Mouse (Mus musculus): ENCODE results near the gene Bcl3. TPM values are rescaled to one million over a fixed set of nuclear protein-coding genes. Genes with fewer than 3 reads are reported as not detected.
"Not testable (repeated sequence)": the region's sequence is repeated elsewhere in the genome, so short reads cannot be mapped to it uniquely, and the experiment has no call there.

Bcl3 gene
- polyA plus RNA-seq, 2 experiments from 2014 or later: 16.0 to 20.5 TPM

DNA sequence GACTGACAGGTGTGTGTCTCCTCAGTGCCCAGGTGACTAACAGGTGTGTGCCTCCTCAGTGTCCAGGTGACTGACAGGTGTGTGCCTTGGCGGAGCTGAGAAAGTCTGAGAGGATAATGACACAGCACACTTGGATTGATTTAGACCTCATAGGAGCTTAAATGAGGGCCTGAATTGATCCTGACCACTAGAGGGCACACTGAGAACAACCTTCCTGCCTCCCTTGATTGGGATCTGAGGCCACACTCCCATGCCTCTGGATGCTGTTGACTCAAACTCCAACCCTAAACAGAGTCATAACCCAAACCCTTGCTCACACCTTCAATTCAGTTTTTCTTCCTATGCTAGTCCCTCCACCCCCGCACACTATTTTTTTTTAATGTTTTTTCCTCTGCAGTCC, 21.8 kb downstream of the Bcl3 start:
- ATAC-seq: no peak

DNA sequence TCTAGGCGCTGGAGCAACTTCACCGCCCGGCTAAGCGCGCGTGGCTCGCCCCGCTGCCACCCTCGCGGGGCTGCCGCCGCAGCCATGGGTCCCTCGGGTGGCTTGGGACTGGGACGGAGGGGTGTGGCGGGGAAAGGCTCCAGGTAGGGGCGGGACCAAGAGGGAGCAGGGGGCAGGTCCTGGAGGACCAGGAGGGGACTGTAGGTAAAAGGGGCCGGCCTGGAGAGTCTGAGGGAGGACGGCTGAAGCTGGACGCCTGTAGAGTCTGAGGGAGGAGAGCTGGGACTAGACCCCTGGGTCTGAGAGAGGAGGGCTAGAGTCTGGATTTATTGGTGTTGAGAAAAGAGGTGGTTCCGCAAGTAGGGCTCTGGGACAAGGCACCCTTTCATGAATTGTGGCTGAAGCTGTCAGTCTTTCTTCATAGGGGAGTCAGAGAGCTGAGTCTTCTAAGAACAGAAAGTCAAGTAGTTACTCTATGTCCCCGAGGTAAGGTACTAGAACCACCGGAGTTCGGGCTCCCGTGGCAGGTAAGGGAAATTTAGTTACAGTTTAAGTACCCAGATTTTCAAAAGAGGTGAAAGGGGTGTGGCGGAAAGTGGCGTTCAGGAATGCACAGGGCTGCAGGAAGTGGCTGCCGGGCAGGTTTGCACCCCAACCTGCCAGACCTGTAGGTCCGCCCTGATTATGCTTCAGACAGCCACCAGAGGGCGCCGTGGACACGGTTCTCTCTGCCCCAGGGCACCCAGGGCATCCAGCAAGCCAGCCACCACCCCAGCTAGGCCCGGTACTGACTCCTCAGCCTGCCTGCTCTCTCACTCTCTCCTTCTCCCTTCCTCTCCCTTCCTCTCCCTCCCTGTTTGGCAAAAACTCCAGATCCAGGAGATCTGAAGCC, 25.6 kb downstream of the Bcl3 start, which contains the start of gene Cblc:
TSS of gene Cblc (minus strand) at position 113 of the 892 bp plus-strand sequence.
- ATAC-seq: peak; percentile 98

DNA sequence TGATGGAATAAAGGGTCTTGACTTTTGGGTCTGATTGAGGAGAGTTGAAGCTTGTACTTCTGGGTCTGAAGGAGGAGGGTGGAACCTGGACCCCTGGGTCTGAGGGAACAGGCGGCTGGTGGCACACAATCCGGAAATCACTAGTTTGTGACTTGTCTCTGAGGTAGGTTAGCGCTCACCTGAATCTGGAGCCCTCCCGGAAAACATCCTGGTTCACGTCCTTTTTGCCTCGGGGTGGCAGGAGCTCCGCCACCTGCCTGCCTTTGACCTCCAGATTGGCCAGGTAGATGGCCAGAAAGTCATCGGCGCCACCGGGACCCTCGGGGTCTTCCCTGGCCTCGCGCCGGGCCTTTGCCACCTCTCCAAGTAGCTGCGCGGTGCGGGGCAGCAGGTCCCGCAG, 26.3 kb downstream of the Bcl3 start:
- ATAC-seq: no peak

DNA sequence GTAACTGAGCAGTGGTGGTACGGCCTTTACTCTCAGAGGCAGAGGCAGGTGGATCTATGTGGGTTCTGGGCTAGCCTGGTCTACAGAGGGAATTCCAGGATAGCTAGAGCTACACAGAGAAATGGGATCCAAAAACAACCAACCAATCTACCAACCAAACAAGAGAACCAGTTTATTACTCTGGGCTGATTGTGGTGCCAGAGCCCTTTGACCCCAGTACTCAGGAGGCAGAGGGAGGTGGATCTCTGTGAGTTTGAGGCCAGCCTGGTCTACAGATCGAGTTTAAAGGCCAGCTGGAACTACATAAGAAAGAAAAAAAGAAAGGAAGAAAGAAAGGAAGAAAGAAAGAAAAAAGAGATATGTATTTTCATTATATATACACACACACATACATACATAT, 27.3 kb downstream of the Bcl3 start:
- no peak for ATAC-seq

DNA sequence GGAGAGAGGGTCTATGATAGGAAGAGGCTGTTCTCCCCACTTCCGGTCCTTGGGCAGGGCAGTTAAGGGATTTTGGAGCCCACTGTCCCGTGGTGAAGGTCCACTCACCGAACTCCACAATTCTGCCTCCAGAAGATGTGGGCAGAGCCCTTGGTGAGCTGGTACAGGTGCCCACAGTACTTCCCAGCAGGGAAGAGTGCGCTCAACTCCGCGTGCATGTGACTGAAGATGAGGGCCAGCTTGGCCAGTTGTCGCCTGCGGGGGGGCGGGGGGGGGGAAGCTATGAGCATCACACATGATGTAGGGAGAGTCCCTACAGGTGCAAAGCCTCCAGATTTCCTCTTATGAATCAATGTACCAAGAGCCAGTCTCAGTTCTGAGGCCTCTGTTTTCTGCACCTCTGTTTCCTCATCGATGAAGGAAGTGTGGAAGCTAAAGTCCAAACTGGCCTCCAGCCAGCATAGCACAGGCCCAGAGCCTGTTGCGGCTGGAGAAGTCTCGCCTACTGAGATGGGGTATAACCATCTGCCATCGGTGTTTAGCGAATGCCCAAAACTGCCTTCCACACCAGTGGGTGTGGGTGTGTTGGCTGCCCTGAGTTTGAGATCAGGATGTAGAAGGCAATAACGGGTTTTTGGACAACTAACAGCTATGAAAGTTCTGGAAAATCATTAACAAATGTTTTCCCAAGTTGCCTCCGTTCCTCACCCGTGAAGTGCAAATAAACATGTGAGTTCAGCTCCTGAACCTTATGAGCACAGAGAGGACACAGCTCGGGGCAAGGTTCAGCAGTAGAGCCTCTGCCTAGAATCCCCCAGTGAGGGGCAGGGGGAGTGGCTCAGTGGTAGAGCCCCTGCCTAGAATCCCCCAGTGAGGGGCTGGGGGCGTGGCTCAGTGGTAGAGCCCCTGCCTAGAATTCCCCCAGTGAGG, 29.6 kb downstream of the Bcl3 start:
- no peak for ATAC-seq

DNA sequence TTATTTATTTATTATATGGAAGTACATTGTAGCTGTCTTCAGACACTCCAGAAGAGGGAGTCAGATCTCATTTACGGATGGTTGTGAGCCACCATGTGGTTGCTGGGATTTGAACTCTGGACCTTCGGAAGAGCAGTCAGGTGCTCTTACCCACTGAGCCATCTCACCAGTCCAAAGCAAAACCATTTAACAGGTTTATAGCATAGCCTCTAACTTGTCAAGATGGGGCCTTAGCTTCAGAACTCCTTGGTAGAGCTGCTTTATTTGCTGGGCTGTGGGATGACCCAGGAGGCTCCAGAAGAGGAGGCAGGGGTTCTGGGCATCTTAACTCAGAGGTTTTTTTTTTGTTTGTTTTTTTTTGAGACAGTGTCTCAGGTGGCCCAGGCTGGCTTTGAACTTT, 31.1 kb downstream of the Bcl3 start:
- ATAC-seq: not testable (repeated sequence)

DNA sequence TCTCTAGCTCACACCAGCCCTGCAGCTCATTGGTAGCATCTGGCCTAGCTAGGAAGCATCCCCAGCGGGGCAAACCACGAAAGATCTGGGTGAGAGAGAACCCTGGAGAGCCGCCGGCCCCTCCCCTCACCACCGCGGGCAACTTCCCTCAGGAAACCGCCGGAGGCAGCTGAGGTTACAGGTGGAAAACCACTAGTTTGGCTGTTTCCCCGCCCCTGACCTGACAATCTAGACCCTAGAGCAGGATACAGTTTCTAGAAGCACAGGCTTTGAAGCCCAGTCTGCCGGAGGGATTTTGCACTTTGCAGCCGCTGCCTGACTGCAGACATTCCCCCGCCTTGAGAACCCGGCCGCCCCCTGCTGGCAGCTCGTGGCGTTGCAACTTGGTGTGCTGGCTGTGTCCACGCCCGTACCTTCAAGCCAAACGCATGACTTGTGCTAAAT, 32.6 kb downstream of the Bcl3 start:
- peak; percentile 86 for ATAC-seq

DNA sequence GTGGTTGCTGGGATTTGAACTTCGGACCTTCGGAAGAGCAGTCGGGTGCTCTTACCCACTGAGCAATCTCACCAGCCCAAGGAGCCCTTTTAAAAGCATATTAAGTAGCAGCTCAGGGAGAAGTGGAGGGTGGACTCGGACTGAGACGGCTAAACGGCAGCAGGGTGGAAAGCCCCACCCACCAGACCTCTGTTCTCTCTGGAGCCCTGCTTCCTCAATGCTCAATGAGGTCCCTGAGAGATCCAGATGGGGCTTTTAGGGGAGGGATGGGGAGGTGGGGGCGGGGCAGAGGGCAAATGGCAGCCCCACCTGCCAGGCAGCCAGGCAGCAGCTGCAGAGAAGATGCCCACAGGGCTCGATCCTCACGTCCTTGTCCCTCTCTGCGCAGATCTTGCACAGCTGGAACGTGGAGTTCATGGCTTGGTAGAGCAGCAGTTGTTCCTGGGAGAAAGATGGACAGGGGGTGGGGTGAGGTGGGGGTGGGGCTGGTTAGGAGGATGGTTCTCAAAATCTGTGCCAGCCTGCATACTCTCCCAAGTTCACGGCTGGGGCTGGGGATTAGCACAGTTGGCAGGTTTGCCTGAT, 36.6 kb downstream of the Bcl3 start:
- no peak for ATAC-seq

DNA sequence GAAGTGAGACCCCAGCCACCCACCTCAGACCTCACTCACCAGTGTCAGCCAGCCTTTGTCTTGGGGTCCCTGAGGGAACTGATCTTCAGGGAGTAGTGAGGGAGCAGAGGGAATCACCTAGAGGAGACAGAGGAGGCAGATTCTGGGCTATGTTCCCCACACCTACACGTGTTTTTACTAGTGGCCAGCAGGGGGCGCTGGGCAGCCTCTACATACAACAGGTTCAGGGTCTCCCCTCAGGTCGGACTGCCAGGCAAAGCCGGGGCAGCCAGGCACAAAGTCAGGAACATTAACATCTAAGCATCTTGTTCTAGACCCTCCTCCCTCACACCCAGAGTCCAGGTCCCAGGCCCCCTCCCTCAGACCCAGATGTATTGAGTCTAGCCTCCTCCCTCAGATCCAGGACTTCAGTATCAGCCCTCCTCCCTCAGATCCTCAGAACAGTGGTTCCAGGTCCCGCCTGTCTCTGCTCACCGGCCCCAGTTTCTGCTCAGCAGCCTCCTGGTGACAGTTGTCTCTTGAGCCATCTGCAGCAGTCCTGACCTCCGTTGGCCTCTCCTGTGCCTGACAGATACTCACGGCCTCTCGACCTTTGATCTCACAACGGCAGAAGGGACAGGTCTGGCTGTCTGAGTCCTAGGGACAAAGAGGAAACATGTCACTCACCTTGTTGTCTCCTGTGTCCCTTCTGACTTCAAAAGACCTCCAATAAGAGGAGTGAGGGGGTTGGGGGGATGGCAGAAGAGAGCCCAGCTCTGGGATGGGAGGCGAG, 37.6 kb downstream of the Bcl3 start:
- ATAC-seq: no peak

DNA sequence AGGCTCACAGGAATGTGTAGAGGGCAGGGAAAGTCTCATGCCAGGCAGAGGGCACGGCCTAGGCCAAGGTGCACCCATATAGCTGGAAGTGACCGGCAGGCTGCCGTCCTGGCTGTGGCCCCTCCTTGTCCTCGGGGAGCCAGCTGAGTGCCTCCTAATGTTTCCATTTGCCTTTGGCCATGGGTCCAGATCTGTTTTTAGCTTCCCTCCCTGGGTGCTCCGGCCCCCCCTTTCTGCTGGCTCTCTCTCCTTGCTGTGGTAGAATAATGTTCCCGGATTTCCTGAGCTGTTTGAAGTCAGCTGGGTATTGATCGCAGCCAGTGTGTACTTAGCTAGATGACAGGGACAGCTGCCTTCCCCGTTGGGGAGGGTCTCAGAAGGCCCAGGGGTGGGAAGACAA, 38.9 kb downstream of the Bcl3 start:
- ATAC-seq: no peak

DNA sequence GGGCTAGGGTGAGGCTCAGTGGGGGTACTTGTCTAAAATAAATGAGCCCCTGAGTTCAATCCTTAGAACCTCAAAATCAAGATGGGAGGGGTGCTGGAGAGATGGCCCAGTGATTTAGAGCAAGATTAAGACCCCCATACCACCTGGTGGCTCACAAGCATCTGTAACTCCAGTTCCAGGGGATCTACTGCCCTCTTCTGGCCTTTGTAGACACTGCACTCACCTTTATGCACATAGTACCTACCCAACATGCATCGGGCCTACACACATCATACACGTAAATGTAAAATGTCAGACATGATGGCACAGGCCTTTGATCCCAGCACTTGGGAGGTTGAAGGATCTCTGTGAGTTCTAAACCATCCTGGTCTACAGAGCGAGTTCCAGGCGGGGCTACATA, 39.9 kb downstream of the Bcl3 start:
- no peak for ATAC-seq

DNA sequence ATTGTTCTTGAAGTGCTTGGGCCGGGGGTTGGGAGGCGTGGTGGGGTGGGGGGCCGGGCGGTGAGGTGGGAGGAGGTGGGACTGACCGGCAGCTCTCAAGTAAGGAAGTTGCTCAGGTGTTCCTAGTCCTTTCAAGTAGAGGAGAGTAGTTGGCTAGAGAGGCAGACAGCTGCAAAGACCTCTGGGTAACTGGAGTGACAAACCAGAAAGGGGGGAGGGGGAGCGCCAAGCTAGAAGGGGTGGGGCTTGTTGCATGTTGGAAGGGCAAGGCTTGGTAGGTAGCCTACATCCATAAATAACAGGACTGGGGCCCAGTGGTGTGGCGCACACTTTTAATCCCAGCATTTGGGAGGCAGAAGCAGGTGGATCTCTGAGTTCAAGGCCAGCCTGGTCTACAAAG, 40.8 kb downstream of the Bcl3 start:
- no peak for ATAC-seq

DNA sequence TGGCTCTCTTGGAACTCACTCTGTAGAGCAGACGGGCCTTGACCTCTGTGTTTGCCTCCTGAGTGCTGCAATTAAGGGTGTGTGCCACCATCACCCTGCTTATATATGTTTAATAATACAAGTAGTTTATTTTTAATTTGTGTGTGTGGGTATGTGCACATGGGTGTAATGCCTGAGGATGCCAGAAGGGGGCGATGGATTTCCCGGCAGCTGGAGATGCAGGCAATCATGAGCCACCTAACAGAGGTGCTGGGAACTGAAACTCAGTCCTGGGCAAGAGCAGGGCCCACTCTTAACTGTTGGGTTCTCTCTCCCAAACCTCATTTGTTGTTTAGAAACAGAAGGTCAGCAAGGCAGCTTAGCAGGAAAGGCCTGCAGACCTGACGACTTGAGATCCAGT, 42.7 kb downstream of the Bcl3 start:
- no peak for ATAC-seq

DNA sequence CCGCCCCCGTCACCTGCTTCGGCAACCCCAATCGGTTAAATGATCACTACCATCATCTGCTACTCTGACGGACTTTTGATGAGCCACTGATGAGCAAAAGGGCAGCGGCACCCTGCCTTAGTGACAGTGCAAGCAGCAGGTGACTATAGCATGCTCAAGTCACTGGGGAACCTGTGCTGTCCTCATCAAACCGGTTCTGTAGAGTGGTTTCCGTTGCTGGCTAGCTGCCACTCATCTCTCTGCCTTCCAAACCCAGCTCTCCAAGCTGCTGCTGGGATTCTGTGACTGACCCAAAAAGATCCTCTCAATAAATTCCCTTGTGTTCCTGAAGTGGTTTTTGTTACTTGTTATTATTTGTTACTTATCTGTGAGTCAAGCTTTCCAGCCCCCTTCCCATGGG, 43.9 kb downstream of the Bcl3 start:
- no peak for ATAC-seq

DNA sequence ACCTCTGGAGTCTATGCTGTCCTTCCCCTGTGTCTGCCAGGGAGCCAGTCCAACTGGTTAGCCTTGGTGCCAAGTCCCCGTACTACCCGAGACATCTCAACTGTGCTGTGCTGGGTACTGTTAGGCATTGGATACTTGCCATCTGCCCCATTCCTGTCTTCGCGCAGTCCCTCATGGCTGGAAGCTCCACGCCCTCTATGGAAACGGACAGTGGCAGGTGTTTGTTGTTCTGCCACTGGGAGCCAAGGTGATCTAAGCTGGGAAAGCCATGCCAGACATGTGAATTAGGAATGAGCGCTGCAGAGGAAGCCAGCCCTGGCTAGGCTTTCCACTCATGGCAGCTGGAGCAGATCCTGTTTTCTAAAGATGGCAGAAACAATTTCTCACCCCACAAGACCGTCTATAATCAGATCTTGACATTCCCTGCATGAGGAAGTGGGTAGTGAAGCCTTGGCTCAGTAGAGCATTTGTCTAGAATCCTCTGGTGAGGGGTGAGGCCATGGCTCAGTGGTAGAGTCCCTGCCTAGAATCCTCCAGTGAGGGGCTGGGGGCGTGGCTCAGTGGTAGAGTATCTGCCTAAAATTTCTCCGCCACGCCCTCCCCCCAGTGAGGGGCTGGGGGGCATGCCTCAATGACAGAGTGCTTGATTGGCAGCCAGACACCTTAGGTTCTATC, 45.4 kb downstream of the Bcl3 start:
- no peak for ATAC-seq

DNA sequence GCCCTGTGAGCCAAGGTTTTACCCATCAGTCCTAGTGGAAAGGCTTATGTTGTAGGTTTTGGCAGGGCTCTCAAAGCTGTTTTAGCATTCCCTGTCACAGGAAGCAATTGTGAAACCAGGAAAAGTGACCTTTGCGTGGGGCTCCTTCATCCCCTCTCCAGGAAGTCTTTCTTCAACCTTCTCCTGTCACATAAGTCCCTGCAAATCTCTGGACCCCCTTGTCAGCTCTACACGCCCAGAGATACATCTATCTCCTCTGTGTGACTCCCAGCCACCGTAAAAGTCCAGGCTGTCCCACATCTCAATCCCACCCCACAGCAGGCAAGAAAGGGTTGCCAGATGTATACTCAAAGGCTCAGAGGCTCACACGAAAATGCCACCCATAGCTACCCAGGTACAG, 50.9 kb downstream of the Bcl3 start:
- ATAC-seq: no peak

DNA sequence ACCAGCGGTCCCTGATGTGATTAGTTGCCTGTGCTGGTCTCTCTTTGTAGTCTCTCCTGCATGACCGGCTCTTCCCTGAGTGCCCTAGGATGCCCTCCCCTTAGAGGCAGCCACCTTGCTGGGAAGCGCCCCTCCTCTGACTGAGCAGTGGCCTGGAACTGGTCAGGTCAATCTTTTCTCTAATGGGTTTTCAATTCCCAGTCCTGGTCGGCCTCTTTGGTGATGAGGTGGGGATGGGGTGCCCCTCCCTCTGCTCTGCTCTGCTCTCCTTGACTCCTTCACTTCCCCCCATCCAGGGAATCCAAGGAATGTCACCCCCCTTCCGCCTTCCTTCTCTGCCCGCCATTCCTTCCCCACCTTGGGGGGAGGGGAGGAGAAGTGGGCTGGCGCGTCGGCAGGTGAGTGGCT, 51.6 kb downstream of the Bcl3 start, which contains the start of gene Bcam:
TSS of gene Bcam (minus strand) at position 33 of the 408 bp plus-strand sequence.
- ATAC-seq: no peak

DNA sequence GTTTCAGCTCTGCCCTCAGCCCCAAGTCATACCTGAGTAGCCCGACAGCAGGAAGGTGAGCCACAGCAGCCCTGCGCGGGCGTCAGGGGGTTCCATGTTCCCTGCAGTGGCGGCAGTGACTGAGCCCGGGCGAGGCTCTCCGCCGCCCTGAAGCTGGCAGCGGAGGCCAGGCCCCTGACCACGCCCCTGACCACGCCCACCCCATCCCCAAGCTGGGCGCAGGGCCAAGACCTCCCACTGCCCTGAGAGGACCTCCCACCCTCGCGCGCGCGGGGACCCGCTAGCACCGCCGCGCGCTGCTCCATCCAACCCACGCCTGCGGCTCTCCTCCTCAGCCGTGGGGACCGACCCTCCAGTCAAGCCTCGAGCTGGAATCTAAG, 52.2 kb downstream of the Bcl3 start:
- ATAC-seq: peak; percentile 66

DNA sequence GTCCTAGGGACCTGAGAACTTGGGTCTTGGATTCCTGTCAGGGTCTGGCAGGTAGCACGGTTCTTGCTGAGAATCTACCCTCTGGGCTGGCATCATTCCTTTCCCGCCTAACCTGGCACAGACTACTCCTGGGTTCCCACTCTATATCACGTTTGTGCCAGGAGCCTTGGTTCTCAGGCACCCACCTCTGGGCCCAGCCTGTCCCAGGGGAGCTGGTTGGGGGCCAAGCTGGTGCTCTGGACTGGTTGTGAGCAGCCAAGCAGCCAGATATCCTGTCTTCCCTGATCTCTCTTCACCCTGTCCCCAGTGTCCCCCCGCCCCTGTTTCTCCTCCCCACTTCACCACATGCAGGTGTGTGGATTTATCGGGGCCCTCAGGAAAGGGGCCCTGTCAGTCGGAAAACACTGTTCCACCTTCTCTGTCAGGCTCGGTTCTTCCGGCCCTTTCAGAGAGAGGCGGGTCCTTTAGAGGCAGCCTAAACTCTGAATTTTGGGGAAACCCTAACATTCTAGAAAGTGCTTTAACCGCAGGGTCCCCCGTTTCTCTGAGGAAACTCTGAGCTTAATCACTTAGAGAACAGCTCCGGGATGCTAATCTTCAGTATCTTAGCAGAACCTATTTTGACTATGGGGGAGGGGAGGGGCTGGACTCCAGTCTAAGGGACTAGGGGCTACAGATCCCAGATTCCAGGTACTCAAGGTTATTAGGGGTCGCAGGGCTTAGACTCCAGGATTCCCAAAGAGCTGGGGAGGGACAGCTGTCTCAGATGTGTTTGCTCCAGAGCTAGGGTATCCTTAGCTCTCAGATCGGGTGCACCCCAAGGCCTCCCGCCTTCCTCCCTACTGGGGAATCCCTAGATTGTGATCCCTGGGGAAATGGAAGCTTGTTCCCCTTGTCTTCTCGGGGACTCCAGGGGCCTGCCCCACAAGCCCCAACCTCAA, 52.9 kb downstream of the Bcl3 start:
- ATAC-seq: peak; percentile 68

DNA sequence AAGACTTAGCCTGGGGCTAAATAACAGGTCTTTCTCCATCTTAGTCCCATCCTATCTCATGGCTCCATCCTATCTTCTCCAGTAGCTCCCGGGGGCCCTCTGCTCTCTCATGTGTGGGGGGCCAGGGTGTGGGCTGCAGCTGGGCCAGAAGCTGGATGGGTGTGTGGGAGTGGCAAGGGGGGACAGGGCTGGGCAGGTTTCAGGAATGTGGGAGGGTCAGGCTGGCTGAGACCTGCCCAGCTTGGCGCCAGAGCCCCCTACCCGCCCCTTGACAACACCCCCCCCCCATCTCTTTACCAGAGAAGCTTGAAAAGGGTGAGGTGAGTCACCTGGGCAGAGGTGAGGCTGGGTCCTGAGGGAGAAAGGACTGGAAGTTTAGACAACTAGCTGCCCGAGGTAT, 53.6 kb downstream of the Bcl3 start:
- ATAC-seq: no peak

Measured in CD4-positive, CD25-positive, alpha-beta regulatory T cell, adult 4 months (primary cell).